Mouse (Mus musculus) forebrain, embryonic 12.5 days (tissue): Measurements from ENCODE around the gene Hipk4. TPM values are rescaled to one million over a fixed set of nuclear protein-coding genes. Genes with fewer than 3 reads are reported as not detected.

Experiments used
- ATAC-seq: fragments of 200-750 bp; cut with Nextera tagmentation; 2 replicates; pipeline ENCODE4 v1.8.0; 2017; ENCODE audit warnings: moderate TSS enrichment; ENCODE audit not compliant: low FRiP score
- H3K27ac ChIP-seq: fragments of 300-500 bp; sonication (generic); 2 replicates; pipeline ENCODE4 v1.5.1; 2016; ENCODE audit warnings: mild to moderate bottlenecking
- H3K27me3 ChIP-seq: fragments of 300-500 bp; sonication (generic); 2 replicates; pipeline ENCODE4 v1.6.1; 2016; ENCODE audit warnings: mild to moderate bottlenecking
- H3K36me3 ChIP-seq: fragments of 300-500 bp; sonication (generic); replicated peaks from 2 replicates; pipeline ENCODE4 v1.6.1; 2016; ENCODE audit warnings: mild to moderate bottlenecking
- H3K4me1 ChIP-seq: fragments of 300-500 bp; sonication (generic); 2 replicates; pipeline ENCODE4 v1.6.1; 2016
- H3K4me2 ChIP-seq: fragments of 300-500 bp; sonication (generic); 2 replicates; pipeline ENCODE4 v1.6.1; 2016; ENCODE audit warnings: mild to moderate bottlenecking, moderate library complexity
- H3K4me3 ChIP-seq: fragments of 300-500 bp; sonication (generic); replicated peaks from 2 replicates; pipeline ENCODE4 v1.5.1; 2016; ENCODE audit warnings: mild to moderate bottlenecking
- H3K9ac ChIP-seq: fragments of 300-500 bp; sonication (generic); 2 replicates; pipeline ENCODE4 v1.6.1; 2016; ENCODE audit warnings: mild to moderate bottlenecking
- H3K9me3 ChIP-seq: fragments of 300-500 bp; sonication (generic); 2 replicates; pipeline ENCODE4 v1.6.1; 2016
- WGBS: fragments of 180-500 bp; shearing (Covaris S2); methylation state at CpG from one replicate; pipeline ENCODE4 v1.1.7; 2016; 5-methylcytosine and 5-hydroxymethylcytosine counted together
- polyA plus RNA-seq: library from polyadenylated mRNA; unstranded; fragments of >200 nt; fragmentation: Nextera tagmentation; extraction: Ambion mirVana; gene quantifications from 2 replicates; pipeline ENCODE4 v1.2.1, GENCODE M21; 2016

Gene Hipk4
- polyA plus RNA-seq, 1 experiment from 2014 or later: 0.57 TPM

DNA sequence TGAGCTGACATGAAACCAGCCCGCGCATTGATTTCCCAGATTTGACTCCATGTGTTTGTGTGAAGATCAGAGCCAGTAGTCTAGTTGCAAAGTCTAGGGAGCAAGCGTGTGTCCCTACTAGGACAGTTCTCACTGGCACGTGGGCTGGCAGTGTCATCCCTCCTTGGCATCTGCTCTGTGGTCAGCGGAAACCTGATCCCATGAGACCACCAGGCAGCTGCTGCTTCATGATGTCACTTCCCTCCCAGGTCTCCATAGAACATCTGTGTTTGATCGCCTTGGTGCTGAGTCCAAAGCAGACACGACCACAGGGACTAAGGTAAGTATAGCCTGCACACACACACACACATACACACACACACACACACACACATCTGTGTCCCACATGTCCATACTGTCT, 55.4 kb downstream of the Hipk4 start:
- 92% methylated on average over 7 of the region's 7 CpGs for WGBS

GRCm38 (mm10) chr7:27580380-27581174, 57.5 kb downstream of the Hipk4 start:
- Histone ChIP-seq H3K4me1 (no peaks in the 10 kb centered on the region), H3K27ac (no peak overlapping the region), H3K9me3 (no peaks in the 10 kb centered on the region), H3K9ac (no peak overlapping the region), H3K4me3 (no peak overlapping the region), H3K4me2 (no peak overlapping the region), H3K36me3 (peaks cover 84% of the 10 kb centered on the region), H3K27me3 (no peaks in the 10 kb centered on the region)
- WGBS: 89% methylated on average over 14 of the region's 14 CpGs
- ATAC-seq: no peak

More for the DNA sequence above, 55.4 kb downstream of the Hipk4 start:
- Histone ChIP-seq H3K4me1 (no peaks in the 10 kb centered on the region), H3K9me3 (no peaks in the 10 kb centered on the region), H3K4me3 (no peak overlapping the region), H3K36me3 (peaks cover 91% of the 10 kb centered on the region), H3K4me2 (no peak overlapping the region), H3K27me3 (no peaks in the 10 kb centered on the region), H3K27ac (no peak overlapping the region), H3K9ac (no peak overlapping the region)
- no peak for ATAC-seq

Other genes with a start within 250 kb of the Hipk4 start
- 12.4 and 16.5 TPM in 2 replicates for gene Ltbp4, start 185.6 kb upstream of the Hipk4 start, polyA plus RNA-seq
- 77.1 and 81.2 TPM in 2 replicates for gene Shkbp1, start 167.2 kb upstream of the Hipk4 start, polyA plus RNA-seq
- 1.5 TPM in 1 of 2 replicates, not detected in the other for gene Gm20479, start 165.8 kb upstream of the Hipk4 start, polyA plus RNA-seq
- 0.47 and 1.3 TPM in 2 replicates for gene Sptbn4, start 75.6 kb upstream of the Hipk4 start, polyA plus RNA-seq
- 18.1 and 22.2 TPM in 2 replicates for gene Blvrb, start 75.3 kb upstream of the Hipk4 start, polyA plus RNA-seq
- gene Sertad3, start 49.5 kb upstream of the Hipk4 start, polyA plus RNA-seq: 20.0 and 21.9 TPM in 2 replicates
- 12.9 and 13.1 TPM in 2 replicates for gene Sertad1, start 36.4 kb upstream of the Hipk4 start, polyA plus RNA-seq
- gene Prx, start 23.9 kb upstream of the Hipk4 start, polyA plus RNA-seq: 2.9 and 3.5 TPM in 2 replicates
- 58.1 and 58.2 TPM in 2 replicates for gene Pld3, start 30.0 kb downstream of the Hipk4 start, polyA plus RNA-seq
- gene 2310022A10Rik, start 30.0 kb downstream of the Hipk4 start, polyA plus RNA-seq: 38.7 and 39.6 TPM in 2 replicates
- gene Akt2, start 68.3 kb downstream of the Hipk4 start, polyA plus RNA-seq: 81.2 and 84.6 TPM in 2 replicates
- gene Ttc9b, start 130.6 kb downstream of the Hipk4 start, polyA plus RNA-seq: 21.4 and 24.8 TPM in 2 replicates
- 15.4 and 16.2 TPM in 2 replicates for gene Map3k10, start 151.3 kb downstream of the Hipk4 start, polyA plus RNA-seq
- 9.6 and 10.1 TPM in 2 replicates for gene Zfp607b, start 166.1 kb downstream of the Hipk4 start, polyA plus RNA-seq
- gene Zfp60, start 208.1 kb downstream of the Hipk4 start, polyA plus RNA-seq: 108 and 118 TPM in 2 replicates